12 mouse cellular contexts compared by ENCODE assay signal in genomic region chr1:21239911-21240898, GRCm38 (mm10). TPM values are rescaled to one million over a fixed set of nuclear protein-coding genes. Genes with fewer than 3 reads are reported as not detected.
A peak's percentile ranks its signal among the peaks of the same experiment; 100 is the strongest.
DNase-seq lines count a peak whose midpoint lies in the region; ATAC-seq and TF ChIP-seq lines count a peak whose summit lies in the region.
"Had no signal": no experiment of that assay in that cellular context is flagged by ENCODE, and none has a peak within 500 bp of the region (broad histone marks: within the 10 kb centered on the region; RNA-seq: fewer than 3 reads in every experiment).

Gsta3 (plus strand) TSS chr1:21240589.

- no peak for ATAC-seq in heart, embryonic 12.5 days (ENCODE audit: insufficient number of reproducible peaks, low FRiP score)
- peak; percentile 93 for ATAC-seq in intestine, embryonic 15.5 days
- ATAC-seq in lung, postnatal 0 days: peak; percentile 88
- no peak for ATAC-seq in monocyte, adult 5-6 weeks (replicated peaks; ENCODE audit: insufficient number of reproducible peaks, low FRiP score, low TSS enrichment, poor library complexity, severe bottlenecking)

- no peak within 1 kb of the TSS for H3K4me3 ChIP-seq in heart, embryonic 12.5 days
- no peak within 1 kb of the TSS for H3K4me3 ChIP-seq in intestine, embryonic 15.5 days (replicated peaks)
- no peak within 1 kb of the TSS for H3K4me3 ChIP-seq in lung, postnatal 0 days (ENCODE audit: low read depth, low read length)

- H3K4me1 ChIP-seq in heart, embryonic 12.5 days (replicated peaks): no peaks in the 10 kb centered on the region
- no peaks in the 10 kb centered on the region for H3K4me1 ChIP-seq in intestine, embryonic 15.5 days (replicated peaks)
- peaks cover 5% of the 10 kb centered on the region; the same call in 1 of the 2 replicates for H3K4me1 ChIP-seq in lung, postnatal 0 days (ENCODE audit: insufficient read depth, low read depth, low read length)

- no peaks in the 10 kb centered on the region for H3K36me3 ChIP-seq in heart, embryonic 12.5 days
- no peaks in the 10 kb centered on the region for H3K36me3 ChIP-seq in intestine, embryonic 15.5 days
- H3K36me3 ChIP-seq in lung, postnatal 0 days (ENCODE audit: insufficient read depth, low read length): no peaks in the 10 kb centered on the region

- no peaks in the 10 kb centered on the region for H3K9me3 ChIP-seq in heart, embryonic 12.5 days (replicated peaks)
- no peaks in the 10 kb centered on the region for H3K9me3 ChIP-seq in intestine, embryonic 15.5 days
- no peaks in the 10 kb centered on the region for H3K9me3 ChIP-seq in lung, postnatal 0 days (ENCODE audit: low read length)

- H3K27ac ChIP-seq in heart, embryonic 12.5 days (ENCODE audit: poor library complexity, severe bottlenecking): no peak within 1 kb of the TSS
- 0 out of 2 replicates have a peak within 1 kb of the TSS, but pooled peaks have one; percentile 44 for H3K27ac ChIP-seq in intestine, embryonic 15.5 days
- peak within 1 kb of the TSS; percentile 47; the same call in 1 of the 2 replicates for H3K27ac ChIP-seq in lung, postnatal 0 days (ENCODE audit: low read length)

- WGBS in heart, embryonic 12.5 days: 86% methylated on average over 8 of the region's 8 CpGs
- WGBS in intestine, embryonic 15.5 days: 72% methylated on average over 8 of the region's 8 CpGs
- WGBS in lung, postnatal 0 days: 77% methylated on average over 8 of the region's 8 CpGs

- TF ChIP-seq EP300 in lung, postnatal 0 days (IDR thresholded peaks at IDR 0.05): peak; percentile 80

- no peak within 1 kb of the TSS for H3K9ac ChIP-seq in heart, embryonic 12.5 days
- no peak within 1 kb of the TSS for H3K9ac ChIP-seq in intestine, embryonic 15.5 days
- H3K9ac ChIP-seq in lung, postnatal 0 days (replicated peaks; ENCODE audit: low read depth): no peak within 1 kb of the TSS

- peak; percentile 48 to 58 for DNase-seq in heart, adult 18-20 months
- DNase-seq in adipocyte (ENCODE audit: low spot score): peak; percentile 17
- peak; percentile 90 for DNase-seq in lung, postnatal 0 days (ENCODE audit: low spot score)
- no peak for DNase-seq in embryo, embryonic 10 days (ENCODE audit: low spot score)
- DNase-seq in cerebellum, postnatal 4 days (ENCODE audit: low spot score in 2 of 2): no peak
- DNase-seq: embryo, embryonic 11 days; gastrocnemius, postnatal 25 days; right cerebral cortex, postnatal 14 days had no signal

- TF ChIP-seq CTCF in lung, postnatal 0 days (IDR thresholded peaks at IDR 0.05): no peak

- no peak within 1 kb of the TSS for H3K4me2 ChIP-seq in heart, embryonic 12.5 days
- H3K4me2 ChIP-seq in intestine, embryonic 15.5 days (replicated peaks): 0 out of 2 replicates have a peak within 1 kb of the TSS, but pooled peaks have one; percentile 11
- H3K4me2 ChIP-seq in lung, postnatal 0 days (replicated peaks; ENCODE audit: low read depth, low read length): no peak within 1 kb of the TSS; the same call in 1 of the 2 replicates

- H3K27me3 ChIP-seq in heart, embryonic 12.5 days (replicated peaks): no peaks in the 10 kb centered on the region; the same call in 1 of the 2 replicates
- H3K27me3 ChIP-seq in intestine, embryonic 15.5 days (replicated peaks): no peaks in the 10 kb centered on the region
- no peaks in the 10 kb centered on the region; the same call in 1 of the 2 replicates for H3K27me3 ChIP-seq in lung, postnatal 0 days (replicated peaks; ENCODE audit: insufficient read depth, low read length)

RNA-seq across cellular contexts. Expression of gene Gsta3, which starts in this region (rescaled TPM):
- 10 to 100 TPM; 11.0 to 16.5 TPM for total RNA-seq in heart, adult 18-20 months (2021)
- 0.36 and 0.64 TPM in 2 replicates for polyA plus RNA-seq in heart, embryonic 12.5 days (2016; fragmentation: Nextera tagmentation; extraction: Ambion mirVana)
- polyA plus RNA-seq in intestine, embryonic 15.5 days (2015; fragmentation: Nextera tagmentation; extraction: Ambion mirVana): 15.4 and 15.6 TPM in 2 replicates
- polyA plus RNA-seq in lung, postnatal 0 days (2015; fragmentation: Nextera tagmentation; extraction: Ambion mirVana): 23.5 and 28.9 TPM in 2 replicates
- total RNA-seq in monocyte, adult 5-6 weeks (2017): 0.68 to 4.7 TPM in 2 of 3 replicates, not detected in the other
- polyA plus RNA-seq: C2C12 had no signal

Comparison
In these comparisons a context has a peak if more than half of its experiments do, and no peak if none do; other contexts are left out.
1. RNA of gene Gsta3 (polyA plus RNA-seq): 23.5 to 28.9 TPM in lung, postnatal 0 days and 15.4 to 15.6 TPM in intestine, embryonic 15.5 days; 0.36 to 0.64 TPM in heart, embryonic 12.5 days; every median in the first group is over 10 times any median in the second.
2. DNase-seq: peak in heart, adult 18-20 months (2 of 2), adipocyte (single experiment) and lung, postnatal 0 days (single experiment); none in embryo, embryonic 10 days (single experiment) and cerebellum, postnatal 4 days (0 of 2).
3. ATAC-seq: peak in intestine, embryonic 15.5 days (single experiment) and lung, postnatal 0 days (single experiment); none in heart, embryonic 12.5 days (single experiment) and monocyte, adult 5-6 weeks (single experiment).